Mouse (Mus musculus): ENCODE measurements at regions not wholly inside any gene's neighbourhood (a gene's known extent, or its start where the extent isn't known, plus 50 kb on each side); places are given as distances from the start of the nearest gene placed in this dataset.

DNA sequence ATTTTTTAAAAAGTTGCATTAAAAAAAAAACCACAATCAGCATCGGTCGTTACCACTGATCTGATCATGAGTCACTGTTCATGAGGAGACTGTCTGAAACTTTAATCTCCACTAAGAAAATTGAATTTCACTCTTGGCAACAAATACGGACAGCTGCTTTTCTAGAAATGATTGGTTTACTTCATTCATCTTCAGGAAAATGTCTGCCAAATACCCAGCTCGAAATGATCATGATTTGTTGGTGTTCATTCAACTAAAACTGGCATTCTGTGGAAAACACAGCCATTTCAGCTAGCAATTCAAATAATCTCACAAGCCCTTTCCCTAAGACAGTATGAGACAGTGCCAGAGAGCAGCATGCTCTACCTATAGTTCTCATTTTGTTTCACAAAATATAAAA lies 312.7 kb upstream of the Gm21798 start:
- TF ChIP-seq POLR2A (IDR thresholded peaks at IDR 0.05; ENCODE audit: borderline replicate concordance, extremely low read depth, insufficient read depth, insufficient read length, poor library complexity, severe bottlenecking) (no peak), CTCF (IDR thresholded peaks at IDR 0.05; ENCODE audit: borderline replicate concordance, extremely low read depth, insufficient read depth, insufficient read length) (no peak)

All from brain, embryonic 14.5 days (tissue).